8 mouse cellular contexts compared by ENCODE assay signal in genomic region chr12:54695511-54696241, GRCm38 (mm10). TPM values are rescaled to one million over a fixed set of nuclear protein-coding genes. Genes with fewer than 3 reads are reported as not detected.
DNase-seq lines count a peak whose midpoint lies in the region; ATAC-seq and TF ChIP-seq lines count a peak whose summit lies in the region.

Eapp (minus strand) TSS chr12:54695897.

- WGBS in forebrain, embryonic 13.5 days: under 1% methylated on average over 57 of the region's 57 CpGs
- under 1% methylated on average over 57 of the region's 57 CpGs for WGBS in large intestine, adult 2 months
- under 1% methylated on average over 57 of the region's 57 CpGs for WGBS in liver, postnatal 0 days (ENCODE audit: insufficient replicate concordance)
- under 1% methylated on average over 57 of the region's 57 CpGs for WGBS in neural tube, embryonic 14.5 days

- H3K27me3 ChIP-seq in E14TG2a.4 (ENCODE audit: insufficient read depth, low read length): peaks cover 3% of the 10 kb centered on the region; the same call in 1 of the 2 replicates
- H3K27me3 ChIP-seq in forebrain, embryonic 13.5 days: no peaks in the 10 kb centered on the region
- H3K27me3 ChIP-seq in liver, postnatal 0 days (ENCODE audit: insufficient read depth, low read length): no peaks in the 10 kb centered on the region
- no peaks in the 10 kb centered on the region for H3K27me3 ChIP-seq in neural tube, embryonic 14.5 days (ENCODE audit: control insufficient read depth, insufficient read depth, low read length)

- peak within 1 kb of the TSS; percentile 87 for H3K9ac ChIP-seq in forebrain, embryonic 13.5 days
- peak within 1 kb of the TSS; percentile 85 for H3K9ac ChIP-seq in liver, postnatal 0 days (replicated peaks)
- H3K9ac ChIP-seq in neural tube, embryonic 14.5 days (replicated peaks; ENCODE audit: low read depth, low read length): peak within 1 kb of the TSS; percentile 89

- peak within 1 kb of the TSS; percentile 94 for H3K4me3 ChIP-seq in E14TG2a.4 (replicated peaks; ENCODE audit: low read length)
- H3K4me3 ChIP-seq in forebrain, embryonic 13.5 days: peak within 1 kb of the TSS; percentile 72
- H3K4me3 ChIP-seq in liver, postnatal 0 days (ENCODE audit: low read depth, low read length): peak within 1 kb of the TSS; percentile 67
- H3K4me3 ChIP-seq in neural tube, embryonic 14.5 days (ENCODE audit: low read depth, low read length): peak within 1 kb of the TSS; percentile 74

- peak within 1 kb of the TSS; percentile 64 for H3K4me2 ChIP-seq in forebrain, embryonic 13.5 days
- peak within 1 kb of the TSS; percentile 94 for H3K4me2 ChIP-seq in liver, postnatal 0 days (ENCODE audit: low read depth, low read length)
- peak within 1 kb of the TSS; percentile 73 for H3K4me2 ChIP-seq in neural tube, embryonic 14.5 days (ENCODE audit: low read depth, low read length)

- 0 out of 2 replicates have a peak, but pooled peaks have one; percentile 18 for TF ChIP-seq EP300 in liver, postnatal 0 days (IDR thresholded peaks at IDR 0.05; ENCODE audit: low read depth)

- peak; percentile 94 for DNase-seq in c-Kit-positive CD71-positive TER-119-positive erythroid progenitor cells, embryonic 14.5 days (ENCODE audit: low spot score)
- DNase-seq in heart, postnatal 10 days: peak; percentile 98
- DNase-seq in large intestine, adult 2 months (ENCODE audit: low read depth, low spot score): peak; percentile 88
- DNase-seq in liver, postnatal 0 days: peak; percentile 95
- peak; percentile 96 for DNase-seq in testis, postnatal 10 days (ENCODE audit: low spot score)

- peak within 1 kb of the TSS; percentile 97 for H3K27ac ChIP-seq in forebrain, embryonic 13.5 days
- H3K27ac ChIP-seq in liver, postnatal 0 days (ENCODE audit: low read depth): peak within 1 kb of the TSS; percentile 93
- H3K27ac ChIP-seq in neural tube, embryonic 14.5 days (ENCODE audit: low read depth, low read length): peak within 1 kb of the TSS; percentile 95

- H3K4me1 ChIP-seq in E14TG2a.4 (replicated peaks; ENCODE audit: low read depth, low read length): peaks cover 16% of the 10 kb centered on the region
- peaks cover 9% of the 10 kb centered on the region for H3K4me1 ChIP-seq in forebrain, embryonic 13.5 days
- H3K4me1 ChIP-seq in liver, postnatal 0 days (ENCODE audit: insufficient read depth): peaks cover 9% of the 10 kb centered on the region
- 0 out of 2 replicates have a peak, but pooled peaks cover 6% of the 10 kb centered on the region for H3K4me1 ChIP-seq in neural tube, embryonic 14.5 days (ENCODE audit: control insufficient read depth, insufficient read depth, low read length)

- H3K36me3 ChIP-seq in E14TG2a.4 (ENCODE audit: insufficient read depth, low read length): peaks cover 26% of the 10 kb centered on the region
- H3K36me3 ChIP-seq in forebrain, embryonic 13.5 days (ENCODE audit: poor library complexity, severe bottlenecking): peaks cover 13% of the 10 kb centered on the region
- peaks cover 18% of the 10 kb centered on the region for H3K36me3 ChIP-seq in liver, postnatal 0 days (replicated peaks; ENCODE audit: insufficient read depth, low read length)
- H3K36me3 ChIP-seq in neural tube, embryonic 14.5 days (ENCODE audit: control insufficient read depth, insufficient read depth, low read length): 0 out of 2 replicates have a peak, but pooled peaks cover under 1% of the 10 kb centered on the region

- no peak for TF ChIP-seq CTCF in E14TG2a.4 (conservative IDR thresholded peaks at IDR 0.05; ENCODE audit: low read length)
- peak; percentile 59 for TF ChIP-seq CTCF in liver, postnatal 0 days (IDR thresholded peaks at IDR 0.05; ENCODE audit: low read depth)

- H3K9me3 ChIP-seq in E14TG2a.4 (ENCODE audit: low read length): no peaks in the 10 kb centered on the region
- no peaks in the 10 kb centered on the region for H3K9me3 ChIP-seq in forebrain, embryonic 13.5 days (replicated peaks)
- H3K9me3 ChIP-seq in liver, postnatal 0 days (ENCODE audit: low read length): no peaks in the 10 kb centered on the region
- H3K9me3 ChIP-seq in neural tube, embryonic 14.5 days (ENCODE audit: control insufficient read depth, low read length): no peaks in the 10 kb centered on the region

- peak; percentile 93 for ATAC-seq in forebrain, embryonic 13.5 days
- ATAC-seq in liver, postnatal 0 days: peak; percentile 85
- ATAC-seq in neural tube, embryonic 14.5 days (ENCODE audit: low read depth): peak; percentile 94

- intact Hi-C loops in heart, postnatal 10 days (cut with DNase I): no loop called here

RNA-seq across cellular contexts. Expression of gene Eapp, which starts in this region (rescaled TPM):
- polyA plus RNA-seq in forebrain, embryonic 13.5 days (2015; fragmentation: Nextera tagmentation; extraction: Ambion mirVana): 89.6 and 106 TPM in 2 replicates
- total RNA-seq in heart, postnatal 10 days (2021): 10 to 100 TPM; 27.5 to 33.6 TPM
- 6.5 and 8.7 TPM in 2 replicates for polyA plus RNA-seq in large intestine, adult 2 months (2012; rRNA removed)
- 40.3 and 44.2 TPM in 2 replicates for polyA plus RNA-seq in liver, postnatal 0 days (2015; fragmentation: Nextera tagmentation; extraction: Ambion mirVana)
- polyA plus RNA-seq in neural tube, embryonic 14.5 days (2014; fragmentation: Nextera tagmentation; extraction: Ambion mirVana): 77.2 and 83.9 TPM in 2 replicates

Comparison
In these comparisons a context has a peak if more than half of its experiments do, and no peak if none do; other contexts are left out.
1. Peak in every context shown above with its lines: DNase-seq, ATAC-seq, H3K4me3 ChIP-seq and H3K27ac ChIP-seq.